Mouse (Mus musculus): Measurements from ENCODE around the gene Vmn1r81.

Vmn1r81 gene

GRCm38 (mm10) chr7:12268169-12268568 is at the start of gene Vmn1r81:
Gene Vmn1r81 (minus strand): TSS chr7:12268269.
- DNase-seq: no peak

- DNase-seq: no peak
Measured at GRCm38 (mm10) chr7:12300130-12300529, 32.1 kb upstream of the Vmn1r81 start, which contains the start of gene Vmn1r82. Gene Vmn1r82 (plus strand): TSS chr7:12300430.

DNA sequence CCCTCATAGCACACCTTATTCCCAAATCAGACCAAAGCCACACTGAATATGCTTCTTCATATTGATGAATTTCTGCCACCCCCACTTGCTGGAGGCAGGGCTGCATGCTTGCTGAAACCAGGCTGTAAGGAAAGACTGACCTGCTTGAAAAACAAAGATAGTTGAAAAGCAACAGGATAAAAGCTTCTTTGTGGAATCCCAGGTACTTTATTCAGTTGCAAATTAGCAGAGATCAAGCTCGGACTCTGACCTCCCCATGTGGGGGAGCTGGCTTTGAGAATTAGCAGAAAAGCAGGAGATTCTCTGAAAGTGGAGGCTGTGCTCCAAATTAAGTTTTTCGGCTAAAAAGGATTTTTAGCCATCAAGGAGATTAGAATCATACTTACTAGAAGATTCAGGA is 63.9 kb downstream of the Vmn1r81 start:
- DNase-seq: no peak
